Mouse (Mus musculus) megakaryocyte, embryonic 14.5 days (primary cell): ENCODE data around the gene Rapgef4.

Experiments
- FLI1 ChIP-seq: IDR thresholded peaks from 2 replicates; pipeline ENCODE4 v1.6.1; 2012; ENCODE audit warnings: low read length, inconsistent platforms, mixed read lengths
- GATA1 ChIP-seq: IDR thresholded peaks from 3 replicates; pipeline ENCODE4 v1.6.1; 2012; ENCODE audit warnings: mixed read lengths, low read length, inconsistent platforms, borderline replicate concordance

GRCm38 (mm10) chr2:72017168-72017567 is 36.1 kb downstream of the Rapgef4 start:
- TF ChIP-seq GATA1 (no peak), FLI1 (no peak)
